Mouse (Mus musculus) neural tube, embryonic 12.5 days (tissue): ENCODE results near the gene Gm47955. TPM values are rescaled to one million over a fixed set of nuclear protein-coding genes. Genes with fewer than 3 reads are reported as not detected.
"Not testable (repeated sequence)": the region's sequence is repeated elsewhere in the genome, so short reads cannot be mapped to it uniquely, and the experiment has no call there.

Experiments
- ATAC-seq: fragments of 200-750 bp; cut with Nextera tagmentation; 2 replicates; pipeline ENCODE4 v1.8.0; 2017; ENCODE audit warnings: low read depth, mild to moderate bottlenecking, moderate TSS enrichment, moderate library complexity; ENCODE audit not compliant: low FRiP score
- H3K27ac ChIP-seq: fragments of 300-500 bp; sonication (generic); 2 replicates; pipeline ENCODE4 v1.5.1; 2016
- H3K27me3 ChIP-seq: fragments of 300-500 bp; sonication (generic); replicated peaks from 2 replicates; pipeline ENCODE4 v1.6.1; 2016; ENCODE audit warnings: mild to moderate bottlenecking
- H3K36me3 ChIP-seq: fragments of 300-500 bp; sonication (generic); 2 replicates; pipeline ENCODE4 v1.6.1; 2016; ENCODE audit warnings: mild to moderate bottlenecking
- H3K4me1 ChIP-seq: fragments of 300-500 bp; sonication (generic); 2 replicates; pipeline ENCODE4 v1.6.1; 2016
- H3K4me2 ChIP-seq: fragments of 300-500 bp; sonication (generic); replicated peaks from 2 replicates; pipeline ENCODE4 v1.6.1; 2016; ENCODE audit warnings: mild to moderate bottlenecking
- H3K4me3 ChIP-seq: fragments of 300-500 bp; sonication (generic); 2 replicates; pipeline ENCODE4 v1.5.1; 2016
- H3K9ac ChIP-seq: fragments of 300-500 bp; sonication (generic); 2 replicates; pipeline ENCODE4 v1.6.1; 2016; ENCODE audit warnings: mild to moderate bottlenecking
- H3K9me3 ChIP-seq: fragments of 300-500 bp; sonication (generic); 2 replicates; pipeline ENCODE4 v1.6.1; 2016; ENCODE audit warnings: mild to moderate bottlenecking
- WGBS: fragments of 180-500 bp; shearing (Covaris S2); methylation state at CpG from one replicate; pipeline ENCODE4 v1.1.7; 2016; 5-methylcytosine and 5-hydroxymethylcytosine counted together
- polyA plus RNA-seq: library from polyadenylated mRNA; unstranded; fragments of >200 nt; fragmentation: Nextera tagmentation; extraction: Ambion mirVana; gene quantifications from 2 replicates; pipeline ENCODE4 v1.2.1, GENCODE M21; 2016

Gm47955 gene
- polyA plus RNA-seq, result not detected in 2 replicates

DNA sequence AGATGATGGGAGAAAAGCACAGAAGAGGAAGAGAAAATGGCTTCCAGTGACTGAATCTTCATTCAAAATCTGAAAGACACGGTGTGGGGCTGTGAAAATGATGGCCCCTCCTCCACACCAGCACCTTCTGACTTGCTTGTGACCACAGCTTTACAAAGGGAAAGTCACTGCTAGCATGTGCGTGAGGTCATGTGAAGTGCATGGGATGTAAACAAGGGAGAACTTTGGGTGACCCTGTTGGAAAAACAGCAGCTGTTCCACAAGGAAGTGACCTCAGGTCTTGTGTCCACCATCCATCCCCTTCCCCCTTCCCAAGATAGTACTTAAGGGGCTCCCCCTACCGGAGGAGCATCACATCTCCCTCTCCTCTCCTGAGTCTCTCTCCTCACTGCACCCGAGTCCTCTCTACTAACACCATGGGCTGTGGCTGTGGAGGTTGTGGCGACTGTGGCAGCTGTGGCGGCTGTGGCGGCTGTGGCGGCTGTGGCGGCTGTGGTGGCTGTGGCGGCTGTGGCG, at the start of gene Gm47955:
Gene Gm47955, plus strand, starts transcription at position 417 of the 516 bp plus-strand sequence.
- Histone ChIP-seq H3K4me3 (no peak within 1 kb of the TSS), H3K27me3 (no peaks in the 10 kb centered on the region), H3K4me1 (no peaks in the 10 kb centered on the region), H3K27ac (no peak within 1 kb of the TSS), H3K36me3 (no peaks in the 10 kb centered on the region), H3K9me3 (no peaks in the 10 kb centered on the region), H3K9ac (no peak within 1 kb of the TSS), H3K4me2 (no peak within 1 kb of the TSS)
- WGBS, result 93% methylated on average over 11 of the region's 11 CpGs
- no peak for ATAC-seq

DNA sequence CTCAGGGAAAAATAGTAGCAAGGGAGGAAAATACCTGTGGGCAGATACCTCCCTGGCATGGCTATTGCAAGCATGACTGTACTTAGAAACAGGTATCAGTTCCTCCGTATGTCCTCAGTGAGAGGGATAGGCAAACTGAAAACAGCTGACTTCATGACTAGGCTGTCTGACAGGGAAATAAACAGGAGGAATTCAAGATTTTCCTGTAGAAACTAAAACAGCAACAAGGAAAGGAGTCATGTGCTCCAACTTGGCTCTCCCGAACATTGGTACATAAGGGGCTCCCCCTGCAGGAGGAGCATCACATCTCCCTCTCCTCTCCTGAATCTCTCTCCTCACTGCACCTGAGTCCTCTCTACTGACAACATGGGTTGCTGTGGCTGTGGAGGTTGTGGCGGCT, 47.1 kb upstream of the Gm47955 start, which contains the start of gene A030005L19Rik:
Gene A030005L19Rik, plus strand, starts transcription at position 301 of the 400 bp plus-strand sequence.
- Histone ChIP-seq H3K36me3 (no peaks in the 10 kb centered on the region), H3K9ac (no peak within 1 kb of the TSS), H3K27ac (no peak within 1 kb of the TSS), H3K4me1 (no peaks in the 10 kb centered on the region), H3K4me3 (no peak within 1 kb of the TSS), H3K9me3 (no peaks in the 10 kb centered on the region), H3K27me3 (no peaks in the 10 kb centered on the region), H3K4me2 (no peak within 1 kb of the TSS)
- WGBS, result 86% methylated on average over 3 of the region's 3 CpGs
- no peak for ATAC-seq

DNA sequence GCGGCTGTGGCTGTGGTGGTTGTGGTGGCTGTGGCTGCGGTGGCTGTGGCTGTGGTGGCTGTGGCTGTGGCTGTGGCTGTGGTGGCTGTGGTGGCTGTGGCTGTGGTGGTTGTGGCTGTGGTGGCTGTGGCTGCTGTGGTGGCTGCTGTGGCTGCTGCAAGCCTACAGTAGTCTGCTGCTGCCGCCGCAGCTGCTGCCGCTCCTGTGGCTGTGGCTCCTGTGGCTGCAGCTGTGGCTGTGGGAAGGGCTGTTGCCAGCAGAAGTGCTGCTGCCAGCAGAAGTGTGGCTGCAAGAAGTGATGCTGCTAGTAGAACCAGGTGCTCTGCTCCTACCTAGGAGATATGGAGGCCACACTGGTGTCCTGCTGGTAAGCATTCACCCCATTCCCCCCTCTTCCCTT, 46.7 kb upstream of the Gm47955 start:
- H3K36me3 ChIP-seq, H3K4me3 ChIP-seq, H3K27me3 ChIP-seq, H3K27ac ChIP-seq, H3K9me3 ChIP-seq, H3K4me2 ChIP-seq, ATAC-seq, H3K4me1 ChIP-seq, H3K9ac ChIP-seq: not testable (repeated sequence)
- WGBS, result 94% methylated on average over 5 of the region's 5 CpGs

DNA sequence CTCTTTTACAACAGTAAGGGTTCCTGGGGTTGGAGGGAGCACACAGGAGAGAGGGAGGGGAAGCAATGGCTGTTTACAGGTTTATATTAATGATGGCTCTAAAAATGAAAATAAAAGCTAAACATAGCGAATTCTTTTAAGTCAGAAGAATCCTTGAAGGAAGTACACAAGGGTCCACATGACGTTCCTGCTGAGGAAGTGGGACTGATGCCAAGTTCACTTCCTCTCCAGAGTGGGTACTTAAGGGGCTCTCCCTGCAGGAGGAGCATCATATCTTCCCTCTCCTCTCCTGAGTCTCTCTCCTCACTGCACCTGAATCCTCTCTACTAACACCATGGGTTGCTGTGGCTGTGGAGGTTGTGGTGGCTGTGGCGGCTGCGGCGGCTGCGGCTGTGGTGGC, 35.4 kb upstream of the Gm47955 start, which contains the start of gene A030014E15Rik:
Gene A030014E15Rik, plus strand, starts transcription at position 268 of the 400 bp plus-strand sequence.
- Histone ChIP-seq H3K4me2 (no peak within 1 kb of the TSS), H3K4me1 (no peaks in the 10 kb centered on the region), H3K27ac (no peak within 1 kb of the TSS), H3K36me3 (no peaks in the 10 kb centered on the region), H3K9me3 (no peaks in the 10 kb centered on the region), H3K27me3 (no peaks in the 10 kb centered on the region), H3K4me3 (no peak within 1 kb of the TSS), H3K9ac (no peak within 1 kb of the TSS)
- 94% methylated on average over 6 of the region's 6 CpGs for WGBS
- ATAC-seq, result no peak

DNA sequence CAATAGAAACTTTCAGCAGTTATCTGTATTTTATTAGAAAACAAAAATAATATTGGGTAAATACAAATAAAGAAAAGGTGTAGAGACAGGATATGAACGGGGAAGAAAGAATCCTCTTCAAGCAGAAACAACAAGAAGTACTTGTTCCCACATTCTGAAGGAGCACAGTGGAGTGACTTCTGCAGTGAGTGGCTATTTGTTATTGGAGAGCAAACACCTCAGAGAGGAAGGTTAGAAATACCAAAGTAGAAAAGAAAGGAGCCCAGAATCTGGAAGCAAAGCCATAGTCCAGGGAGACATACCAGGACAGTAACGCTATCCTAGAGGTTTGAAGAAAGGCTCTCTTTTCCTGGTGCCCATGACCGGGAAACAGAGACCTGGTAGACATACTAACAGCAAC, 29.5 kb upstream of the Gm47955 start:
- 97% methylated on average over 3 of the region's 3 CpGs for WGBS
- H3K4me3 ChIP-seq, H3K4me1 ChIP-seq, H3K27me3 ChIP-seq, H3K36me3 ChIP-seq, H3K4me2 ChIP-seq, H3K9me3 ChIP-seq, H3K9ac ChIP-seq, ATAC-seq, H3K27ac ChIP-seq: not testable (repeated sequence)

DNA sequence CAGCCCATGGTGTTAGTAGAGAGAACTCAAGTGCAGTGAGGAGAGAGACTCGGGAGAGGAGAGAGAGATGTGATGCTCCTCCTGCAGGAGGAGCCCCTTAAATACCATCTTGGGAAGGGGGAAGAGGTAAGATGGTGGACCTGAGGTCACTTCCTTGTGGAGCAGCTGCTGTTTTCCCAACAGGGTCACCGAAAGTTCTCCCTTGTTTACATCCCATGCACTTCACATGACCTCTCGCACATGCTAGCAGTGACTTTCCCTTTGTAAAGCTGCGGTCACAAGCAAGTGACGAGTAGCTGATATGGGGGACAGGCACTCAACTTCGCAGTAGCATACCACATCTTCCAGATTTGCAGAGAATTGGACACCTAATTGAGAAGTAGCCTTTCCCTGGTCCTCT, 28.8 kb upstream of the Gm47955 start, which contains the start of gene Gm6217:
Gene Gm6217, minus strand, starts transcription at position 74 of the 400 bp plus-strand sequence.
- not testable (repeated sequence) for H3K4me2 ChIP-seq, H3K36me3 ChIP-seq, ATAC-seq, H3K9ac ChIP-seq, H3K4me3 ChIP-seq, H3K27ac ChIP-seq, H3K4me1 ChIP-seq, H3K27me3 ChIP-seq, H3K9me3 ChIP-seq
- WGBS, result no CpG with 5 or more reads among the region's 6 CpGs

DNA sequence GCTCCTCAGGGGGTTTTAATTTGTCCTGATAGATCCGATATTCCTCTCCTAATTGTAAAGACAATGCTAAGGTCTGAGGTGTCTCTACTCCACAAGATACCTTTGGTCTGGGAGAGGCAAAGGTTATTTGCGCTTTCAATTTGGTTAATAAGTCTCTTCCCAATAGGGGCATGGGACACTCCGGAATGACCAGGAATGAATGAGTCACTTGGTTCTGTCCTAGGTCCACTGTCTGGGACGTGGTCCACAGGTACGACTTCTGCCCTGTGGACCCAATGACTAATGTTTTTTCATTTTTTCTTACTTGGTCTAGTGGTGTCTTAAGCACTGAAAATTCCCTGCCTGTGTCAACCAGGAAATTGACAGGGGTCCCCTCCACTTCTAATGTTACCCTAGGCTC, 21.4 kb upstream of the Gm47955 start:
- no peak overlapping the region for H3K4me2 ChIP-seq
- no peaks in the 10 kb centered on the region for H3K9me3 ChIP-seq
- no peaks in the 10 kb centered on the region for H3K36me3 ChIP-seq
- ATAC-seq, result no peak
- no peak overlapping the region for H3K4me3 ChIP-seq
- WGBS, result 87% methylated on average over 5 of the region's 5 CpGs
- H3K27me3 ChIP-seq, result no peaks in the 10 kb centered on the region
- no peaks in the 10 kb centered on the region for H3K4me1 ChIP-seq
- H3K9ac ChIP-seq, result no peak overlapping the region
- H3K27ac ChIP-seq, result no peak overlapping the region

DNA sequence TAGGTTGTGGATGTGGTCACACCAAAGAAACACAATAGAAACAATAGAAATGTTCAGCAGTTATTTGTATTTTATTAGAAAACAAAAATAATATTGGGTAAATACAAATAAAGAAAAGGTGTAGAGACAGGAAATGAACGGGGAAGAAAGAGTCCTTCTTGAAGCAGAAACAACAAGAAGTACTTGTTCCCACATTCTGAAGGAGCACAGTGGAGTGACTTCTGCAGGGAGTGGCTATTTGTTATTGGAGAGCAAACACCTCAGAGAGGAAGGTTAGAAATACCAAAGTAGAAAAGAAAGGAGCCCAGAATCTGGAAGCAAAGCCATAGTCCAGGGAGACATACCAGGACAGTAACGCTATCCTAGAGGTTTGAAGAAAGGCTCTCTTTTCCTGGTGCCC, 17.6 kb upstream of the Gm47955 start:
- ATAC-seq, H3K9ac ChIP-seq, H3K4me1 ChIP-seq, H3K27me3 ChIP-seq, H3K36me3 ChIP-seq, H3K9me3 ChIP-seq, H3K27ac ChIP-seq, H3K4me2 ChIP-seq, H3K4me3 ChIP-seq: not testable (repeated sequence)
- 89% methylated on average over 1 of the region's 2 CpGs for WGBS

DNA sequence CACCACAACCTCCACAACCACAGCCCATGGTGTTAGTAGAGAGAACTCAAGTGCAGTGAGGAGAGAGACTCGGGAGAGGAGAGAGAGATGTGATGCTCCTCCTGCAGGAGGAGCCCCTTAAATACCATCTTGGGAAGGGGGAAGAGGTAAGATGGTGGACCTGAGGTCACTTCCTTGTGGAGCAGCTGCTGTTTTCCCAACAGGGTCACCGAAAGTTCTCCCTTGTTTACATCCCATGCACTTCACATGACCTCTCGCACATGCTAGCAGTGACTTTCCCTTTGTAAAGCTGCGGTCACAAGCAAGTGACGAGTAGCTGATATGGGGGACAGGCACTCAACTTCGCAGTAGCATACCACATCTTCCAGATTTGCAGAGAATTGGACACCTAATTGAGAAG, 16.8 kb upstream of the Gm47955 start, which contains the start of gene A030003K21Rik:
Gene A030003K21Rik, minus strand, starts transcription at position 94 of the 400 bp plus-strand sequence.
- H3K4me1 ChIP-seq, H3K4me3 ChIP-seq, H3K4me2 ChIP-seq, H3K27ac ChIP-seq, H3K27me3 ChIP-seq, H3K9ac ChIP-seq, H3K36me3 ChIP-seq, ATAC-seq, H3K9me3 ChIP-seq: not testable (repeated sequence)
- no CpG with 5 or more reads among the region's 6 CpGs for WGBS

DNA sequence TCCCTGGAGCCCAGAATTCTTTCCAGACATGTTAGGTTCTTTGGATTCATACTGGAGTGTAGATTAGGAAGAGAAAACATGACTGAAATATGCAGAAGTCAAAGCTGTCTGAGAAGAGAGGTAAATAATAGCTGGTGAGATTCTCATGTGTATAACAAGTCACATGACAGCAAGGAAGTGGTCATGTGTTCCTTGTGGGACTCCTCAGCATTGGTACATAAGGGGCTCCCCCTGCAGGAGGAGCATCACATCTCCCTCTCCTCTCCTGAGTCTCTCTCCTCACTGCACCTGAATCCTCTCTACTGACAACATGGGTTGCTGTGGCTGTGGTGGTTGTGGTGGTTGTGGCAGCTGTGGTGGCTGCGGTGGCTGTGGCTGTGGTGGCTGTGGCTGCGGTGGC, 14.1 kb upstream of the Gm47955 start:
- 100% methylated on average over 2 of the region's 2 CpGs for WGBS
- not testable (repeated sequence) for H3K4me1 ChIP-seq, H3K27me3 ChIP-seq, H3K9me3 ChIP-seq, H3K9ac ChIP-seq, ATAC-seq, H3K4me3 ChIP-seq, H3K27ac ChIP-seq, H3K4me2 ChIP-seq, H3K36me3 ChIP-seq

DNA sequence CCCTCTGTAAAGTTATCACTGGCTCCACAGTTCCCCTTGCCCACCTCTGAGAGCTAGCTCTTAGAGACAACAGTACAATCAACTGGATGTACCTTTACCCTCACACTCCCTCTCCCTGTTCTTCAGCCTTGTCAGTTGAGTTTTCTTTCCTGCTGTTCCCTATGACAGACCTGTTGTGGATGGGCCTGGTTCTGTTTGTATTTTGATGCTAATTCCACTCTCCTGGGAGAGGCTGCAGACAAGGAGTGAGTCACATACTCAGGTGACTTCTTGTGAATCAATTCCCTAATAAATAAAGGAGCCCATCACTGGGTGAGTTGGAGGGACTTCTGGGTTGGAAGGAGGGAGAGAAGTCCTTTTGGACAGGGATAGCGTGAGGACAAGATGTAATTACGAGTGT, 11.5 kb upstream of the Gm47955 start:
- no peak overlapping the region for H3K27ac ChIP-seq
- H3K36me3 ChIP-seq, result no peaks in the 10 kb centered on the region
- H3K4me2 ChIP-seq, result no peak overlapping the region
- WGBS, result 89% methylated on average over 2 of the region's 2 CpGs
- H3K4me1 ChIP-seq, result no peaks in the 10 kb centered on the region
- no peaks in the 10 kb centered on the region for H3K27me3 ChIP-seq
- no peak overlapping the region for H3K4me3 ChIP-seq
- no peak overlapping the region for H3K9ac ChIP-seq
- no peaks in the 10 kb centered on the region for H3K9me3 ChIP-seq
- ATAC-seq, result no peak

DNA sequence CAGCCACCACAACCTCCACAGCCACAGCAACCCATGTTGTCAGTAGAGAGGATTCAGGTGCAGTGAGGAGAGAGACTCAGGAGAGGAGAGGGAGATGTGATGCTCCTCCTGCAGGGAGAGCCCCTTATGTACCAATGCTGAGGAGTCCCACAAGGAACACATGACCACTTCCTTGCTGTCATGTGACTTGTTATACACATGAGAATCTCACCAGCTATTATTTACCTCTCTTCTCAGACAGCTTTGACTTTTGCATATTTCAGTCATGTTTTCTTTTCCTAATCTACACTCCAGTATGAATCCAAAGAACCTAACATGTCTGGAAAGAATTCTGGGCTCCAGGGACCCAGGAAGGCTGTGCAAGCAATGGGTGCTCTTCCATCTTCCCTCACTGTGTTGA, 4.2 kb upstream of the Gm47955 start, which contains the start of gene Gm7544:
Gene Gm7544, minus strand, starts transcription at position 101 of the 400 bp plus-strand sequence.
- not testable (repeated sequence) for H3K4me3 ChIP-seq, H3K9me3 ChIP-seq, H3K27ac ChIP-seq, H3K4me1 ChIP-seq, ATAC-seq, H3K4me2 ChIP-seq, H3K36me3 ChIP-seq, H3K27me3 ChIP-seq, H3K9ac ChIP-seq

DNA sequence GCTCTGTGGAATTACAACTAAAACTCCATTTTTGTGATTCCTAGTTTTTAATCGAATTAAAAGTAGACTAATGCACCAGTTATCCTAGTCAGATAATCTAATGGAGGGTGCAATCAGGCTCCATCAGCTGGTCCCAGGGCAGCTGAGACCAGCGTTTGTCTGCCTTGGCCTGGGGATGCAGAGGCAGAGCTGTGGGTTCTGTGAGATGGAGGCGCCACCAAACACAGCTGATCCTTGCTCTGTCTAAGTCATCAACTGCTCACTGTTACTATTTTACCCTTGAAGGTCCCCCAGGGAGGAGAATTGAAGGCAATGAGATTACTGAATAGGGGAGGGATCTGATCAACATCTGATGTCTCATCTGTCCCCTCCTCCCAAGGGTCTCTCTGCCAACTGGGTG, 6.3 kb downstream of the Gm47955 start:
- Histone ChIP-seq H3K27ac (no peak overlapping the region), H3K9ac (no peak overlapping the region), H3K36me3 (no peaks in the 10 kb centered on the region), H3K9me3 (no peaks in the 10 kb centered on the region), H3K27me3 (no peaks in the 10 kb centered on the region), H3K4me2 (no peak overlapping the region), H3K4me1 (no peaks in the 10 kb centered on the region), H3K4me3 (no peak overlapping the region)
- WGBS, result 60% methylated on average over 3 of the region's 3 CpGs
- peak; percentile 63; the same call in 1 of the 2 replicates for ATAC-seq
